Mouse (Mus musculus) c-Kit-positive CD71-positive TER-119-positive erythroid progenitor cells, embryonic 14.5 days (primary cell): ENCODE results near the gene Ttc9c.

Experiments used
- DNase-seq: peaks from one replicate; pipeline ENCODE4 v3.0.0-alpha.2; 2013; ENCODE audit warnings: low spot score

Ttc9c gene

GRCm38 (mm10) chr19:8830664-8831063, 11.5 kb upstream of the Ttc9c start:
- no peak for DNase-seq

- DNase-seq = no peak
Observed at GRCm38 (mm10) chr19:8829660-8830059, 10.5 kb upstream of the Ttc9c start, which contains the start of gene AC129217.1. Gene AC129217.1 (plus strand): TSS chr19:8829773.

GRCm38 (mm10) chr19:8822696-8823095, 3.6 kb upstream of the Ttc9c start:
- DNase-seq = no peak

- no peak for DNase-seq
Observed at GRCm38 (mm10) chr19:8821146-8821545, 2.0 kb upstream of the Ttc9c start.

- no peak for DNase-seq
Observed at GRCm38 (mm10) chr19:8820424-8820956, 1.4 kb upstream of the Ttc9c start.

GRCm38 (mm10) chr19:8819596-8820423, 677 bp upstream of the Ttc9c start, which contains the start of gene Hnrnpul2:
Gene Hnrnpul2 (plus strand): TSS chr19:8820010.
- DNase-seq = peak; percentile 95

GRCm38 (mm10) chr19:8818301-8818798, 783 bp downstream of the Ttc9c start:
- DNase-seq = no peak

- DNase-seq = no peak
Observed at GRCm38 (mm10) chr19:8817001-8817400, 2.1 kb downstream of the Ttc9c start.

- DNase-seq = no peak
Observed at GRCm38 (mm10) chr19:8815812-8816211, 3.3 kb downstream of the Ttc9c start.

- no peak for DNase-seq
Observed at GRCm38 (mm10) chr19:8806810-8807209, 12.3 kb downstream of the Ttc9c start.

GRCm38 (mm10) chr19:8803879-8804660, 15.1 kb downstream of the Ttc9c start:
- no peak for DNase-seq

GRCm38 (mm10) chr19:8803204-8803780, 15.8 kb downstream of the Ttc9c start:
- no peak for DNase-seq

GRCm38 (mm10) chr19:8802130-8802821, 16.9 kb downstream of the Ttc9c start, which contains the start of gene Zbtb3:
Gene Zbtb3 (plus strand): TSS chr19:8802555.
- peak; percentile 98 for DNase-seq

GRCm38 (mm10) chr19:8798947-8799315, 20.2 kb downstream of the Ttc9c start:
- no peak for DNase-seq

GRCm38 (mm10) chr19:8798264-8798946, 20.7 kb downstream of the Ttc9c start, which contains the start of gene Polr2g:
Gene Polr2g (minus strand): TSS chr19:8798577.
- DNase-seq = peak; percentile 87

GRCm38 (mm10) chr19:8790171-8790570, 29.0 kb downstream of the Ttc9c start:
- no peak for DNase-seq

- no peak for DNase-seq
Observed at GRCm38 (mm10) chr19:8789171-8789570, 30.0 kb downstream of the Ttc9c start.

GRCm38 (mm10) chr19:8788521-8788920, 30.6 kb downstream of the Ttc9c start:
- DNase-seq = no peak

GRCm38 (mm10) chr19:8786008-8786781, 32.9 kb downstream of the Ttc9c start, which contains the start of gene Taf6l:
Gene Taf6l (minus strand): TSS chr19:8786417.
- DNase-seq = peak; percentile 95

- peak; percentile 29 for DNase-seq
Observed at GRCm38 (mm10) chr19:8774951-8775421, 44.1 kb downstream of the Ttc9c start.
